Mouse (Mus musculus) forelimb bud, embryonic 11.5 days (tissue): ENCODE measurements around the gene Lrp2bp.

Source experiments
- DNase-seq: peaks from one replicate; pipeline ENCODE4 v3.0.0-alpha.2; 2012; ENCODE audit warnings: low read depth, low spot score

Lrp2bp gene

GRCm38 (mm10) chr8:46024392-46024791, 25.3 kb downstream of the Lrp2bp start:
- DNase-seq = no peak

GRCm38 (mm10) chr8:46036217-46036616, 37.1 kb downstream of the Lrp2bp start:
- DNase-seq = no peak

- DNase-seq = no peak
These were observed 40.6 kb downstream of the Lrp2bp start for GRCm38 (mm10) chr8:46039666-46040065.

- no peak for DNase-seq
These were observed 41.2 kb downstream of the Lrp2bp start for GRCm38 (mm10) chr8:46040260-46040659.

- DNase-seq = no peak
These were observed 73.7 kb downstream of the Lrp2bp start for GRCm38 (mm10) chr8:46072798-46073197.

- no peak for DNase-seq
These were observed 74.5 kb downstream of the Lrp2bp start for GRCm38 (mm10) chr8:46073540-46074140.

GRCm38 (mm10) chr8:46075223-46075622, 76.1 kb downstream of the Lrp2bp start:
- DNase-seq = no peak

- no peak for DNase-seq
These were observed 79.8 kb downstream of the Lrp2bp start for GRCm38 (mm10) chr8:46078866-46079265.
